Mouse (Mus musculus): Measurements from ENCODE around the gene Slc8b1. TPM values are rescaled to one million over a fixed set of nuclear protein-coding genes. Genes with fewer than 3 reads are reported as not detected.

Slc8b1 gene
- total and polyA plus RNA-seq, 3 experiments: 3.2 to 5.8 (median 5.1) TPM

GRCm38 (mm10) chr5:120503144-120503795 is 7.7 kb upstream of the Slc8b1 start, which contains the start of gene Plbd2:
TSS of gene Plbd2 (minus strand) at chr5:120503625.
- peak; percentile 97 for TF ChIP-seq ELF1 (IDR thresholded peaks at IDR 0.05; ENCODE audit: low read depth, low read length)
- TF ChIP-seq NRF1 (IDR thresholded peaks at IDR 0.05; ENCODE audit: low read depth, low read length): no peak
- no peak for TF ChIP-seq ZKSCAN1 (IDR thresholded peaks at IDR 0.05; ENCODE audit: borderline replicate concordance, low read depth, low read length)
- no peak for TF ChIP-seq KAT2A (IDR thresholded peaks at IDR 0.05; ENCODE audit: insufficient replicate concordance, low read length)
- TF ChIP-seq JUN (IDR thresholded peaks at IDR 0.05; ENCODE audit: insufficient read depth, low read depth, low read length): 0 out of 2 replicates have a peak, but pooled peaks have one; percentile 17
- TF ChIP-seq BHLHE40 (IDR thresholded peaks at IDR 0.05; ENCODE audit: low read depth, low read length): peak; percentile 68
- TF ChIP-seq ETS1 (conservative IDR thresholded peaks at IDR 0.05; ENCODE audit: low read depth, low read length): peak; percentile 91
- TF ChIP-seq RAD21 (IDR thresholded peaks at IDR 0.05; ENCODE audit: low read depth, low read length): no peak
- TF ChIP-seq GABPA (IDR thresholded peaks at IDR 0.05; ENCODE audit: insufficient replicate concordance, low read depth, low read length): no peak
- TF ChIP-seq CHD2 (IDR thresholded peaks at IDR 0.05; ENCODE audit: low read length): no peak
- no peak for TF ChIP-seq CHD1 (IDR thresholded peaks at IDR 0.05; ENCODE audit: low read depth, low read length)
- no peak for TF ChIP-seq TBP (conservative IDR thresholded peaks at IDR 0.05; ENCODE audit: low read depth, low read length)
- peak; percentile 51; the same call in 1 of the 2 replicates for TF ChIP-seq ZMIZ1 (IDR thresholded peaks at IDR 0.05; ENCODE audit: low read depth, low read length)
- peak; percentile 75 for TF ChIP-seq USF2 (conservative IDR thresholded peaks at IDR 0.05; ENCODE audit: low read depth, low read length)
- TF ChIP-seq SMC3 (IDR thresholded peaks at IDR 0.05; ENCODE audit: low read depth, low read length): no peak
- no peak for TF ChIP-seq E2F4 (IDR thresholded peaks at IDR 0.05; ENCODE audit: insufficient replicate concordance, low read depth, low read length)
- peak; percentile 76; the same call in 1 of the 2 replicates for TF ChIP-seq IRF4 (IDR thresholded peaks at IDR 0.05; ENCODE audit: low read depth, low read length)
- no peak for TF ChIP-seq UBTF (IDR thresholded peaks at IDR 0.05; ENCODE audit: low read depth, low read length)
- TF ChIP-seq USF1 (IDR thresholded peaks at IDR 0.05; ENCODE audit: low read depth, low read length): peak; percentile 92
- TF ChIP-seq MEF2A (IDR thresholded peaks at IDR 0.05; ENCODE audit: borderline replicate concordance, low read depth, low read length): peak; percentile 63; the same call in 1 of the 2 replicates
- 0 out of 2 replicates have a peak, but pooled peaks have one; percentile 18 for TF ChIP-seq MAZ (IDR thresholded peaks at IDR 0.05; ENCODE audit: low read depth, low read length)
- TF ChIP-seq HCFC1 (IDR thresholded peaks at IDR 0.05; ENCODE audit: low read depth, low read length): no peak
- peak; percentile 81 for TF ChIP-seq POLR2A (IDR thresholded peaks at IDR 0.05; ENCODE audit: low read depth, low read length)
- peak; percentile 89 for TF ChIP-seq MXI1 (IDR thresholded peaks at IDR 0.05; ENCODE audit: low read depth, low read length)
- TF ChIP-seq MAFK (IDR thresholded peaks at IDR 0.05; ENCODE audit: insufficient replicate concordance, low read length): peak; percentile 42; the same call in 1 of the 2 replicates
- TF ChIP-seq TCF12 (IDR thresholded peaks at IDR 0.05; ENCODE audit: low read depth, low read length): no peak
- TF ChIP-seq MAX (IDR thresholded peaks at IDR 0.05; ENCODE audit: low read length): no peak
- no peak for TF ChIP-seq CTCF (conservative IDR thresholded peaks at IDR 0.05 in 1 of 2, IDR thresholded peaks at IDR 0.05 in 1 of 2; ENCODE audit: low read depth in 2 of 2, low read length in 2 of 2)
- peak; percentile 72 for TF ChIP-seq EP300 (IDR thresholded peaks at IDR 0.05; ENCODE audit: low read length)
- TF ChIP-seq NELFE (IDR thresholded peaks at IDR 0.05; ENCODE audit: low read depth, low read length): peak; percentile 38; the same call in 1 of the 2 replicates
- TF ChIP-seq ZNF384 (IDR thresholded peaks at IDR 0.05; ENCODE audit: low read depth, low read length): peak; percentile 99
- peak; percentile 76; the same call in 1 of the 2 replicates for TF ChIP-seq SIN3A (IDR thresholded peaks at IDR 0.05; ENCODE audit: low read length)
- no peak for TF ChIP-seq ZC3H11A (IDR thresholded peaks at IDR 0.05; ENCODE audit: low read depth, low read length)
- no peak for TF ChIP-seq PAX5 (IDR thresholded peaks at IDR 0.05; ENCODE audit: low read length)
- no peak; the same call in 1 of the 2 replicates for TF ChIP-seq MYC (IDR thresholded peaks at IDR 0.05; ENCODE audit: low read depth, low read length)
- no peak for TF ChIP-seq JUND (conservative IDR thresholded peaks at IDR 0.05; ENCODE audit: low read depth, low read length)
- no peak; the same call in 1 of the 2 replicates for TF ChIP-seq POLR2AphosphoS2 (IDR thresholded peaks at IDR 0.05; ENCODE audit: low read depth, low read length)
- no peak for TF ChIP-seq RCOR1 (conservative IDR thresholded peaks at IDR 0.05; ENCODE audit: low read depth, low read length)
- peak within 1 kb of the TSS; percentile 48 for H3K27ac ChIP-seq (ENCODE audit: insufficient read depth, low read depth)
- peaks cover 11 to 54% of the 10 kb centered on the region in 2 experiments for H3K4me1 ChIP-seq (ENCODE audit: control insufficient read depth in 1 of 2, insufficient read depth in 2 of 2)
- in situ Hi-C loops (cut with MboI; ENCODE audit: low pct_ligation_motif_present, low pct_unique_long_range_greater_than_20kb, low sequenced_read_pairs) (loop anchor here (25.0 kb wide), 1 partner anchor 209 kb away; the partner anchor contains the start of gene Dtx1), dilution Hi-C loops (cut with MboI; ENCODE audit: extremely low pct_ligation_motif_present, extremely low pct_unique_long_range_greater_than_20kb, low sequenced_read_pairs) (no loop called here)
- peaks cover 12% of the 10 kb centered on the region for H3K27me3 ChIP-seq (replicated peaks)
- peak within 1 kb of the TSS; percentile 87 for H3K9ac ChIP-seq (ENCODE audit: insufficient read depth, low read depth)
- peak within 1 kb of the TSS; percentile 85 to 89 (median 87) for H3K4me3 ChIP-seq (replicated peaks in 1 of 3; ENCODE audit: low read depth in 2 of 3, low read length in 2 of 3, poor library complexity in 1 of 3)
- H3K36me3 ChIP-seq (replicated peaks in 1 of 2; ENCODE audit: control insufficient read depth in 1 of 2, insufficient read depth in 1 of 2, low read length in 1 of 2): peaks cover 9 to 19% of the 10 kb centered on the region in 2 experiments
- peaks cover 12% of the 10 kb centered on the region for H3K79me2 ChIP-seq (replicated peaks; ENCODE audit: control insufficient read depth, extremely low read depth, insufficient read depth, poor library complexity, severe bottlenecking)
- DNase-seq (ENCODE audit: extremely low read depth): peak; percentile 81
- no peaks in the 10 kb centered on the region for H3K9me3 ChIP-seq (replicated peaks; ENCODE audit: low read length)
- peak within 1 kb of the TSS; percentile 89 for H3K4me2 ChIP-seq (ENCODE audit: insufficient read depth, low read depth, poor library complexity, severe bottlenecking)
